In genomic region chr2:122610746-122611653, GRCm38 (mm10) we compare ENCODE assay signal across 8 mouse cellular contexts. TPM values are rescaled to one million over a fixed set of nuclear protein-coding genes. Genes with fewer than 3 reads are reported as not detected.
DNase-seq lines count a peak whose midpoint lies in the region; ATAC-seq lines count a peak whose summit lies in the region.

Gene Gatm (minus strand): TSS chr2:122611303.

- 3% methylated on average over 48 of the region's 48 CpGs for WGBS in hindbrain, embryonic 10.5 days
- 3% methylated on average over 48 of the region's 48 CpGs for WGBS in lung, embryonic 15.5 days

- H3K27me3 ChIP-seq in hindbrain, embryonic 10.5 days (ENCODE audit: insufficient read depth, poor library complexity, severe bottlenecking): peaks cover 37% of the 10 kb centered on the region
- peaks cover 22% of the 10 kb centered on the region for H3K27me3 ChIP-seq in lung, embryonic 15.5 days

- H3K36me3 ChIP-seq in hindbrain, embryonic 10.5 days: no peaks in the 10 kb centered on the region
- no peaks in the 10 kb centered on the region for H3K36me3 ChIP-seq in lung, embryonic 15.5 days

- peak within 1 kb of the TSS; percentile 84 for H3K27ac ChIP-seq in hindbrain, embryonic 10.5 days
- no peak within 1 kb of the TSS for H3K27ac ChIP-seq in lung, embryonic 15.5 days

- peaks cover 7% of the 10 kb centered on the region; the same call in 1 of the 2 replicates for H3K4me1 ChIP-seq in hindbrain, embryonic 10.5 days (replicated peaks)
- H3K4me1 ChIP-seq in lung, embryonic 15.5 days: 0 out of 2 replicates have a peak, but pooled peaks cover 6% of the 10 kb centered on the region

- H3K4me2 ChIP-seq in lung, embryonic 15.5 days: peak within 1 kb of the TSS; percentile 93

- peak; percentile 79; the same call in 1 of the 2 replicates for ATAC-seq in lung, embryonic 15.5 days (ENCODE audit: borderline replicate concordance, extremely low read depth, low FRiP score, low TSS enrichment)
- peak; percentile 46; the same call in 1 of the 2 replicates for ATAC-seq in neutrophil, adult 5-6 weeks (ENCODE audit: extremely low read depth, insufficient number of reproducible peaks, low FRiP score, poor library complexity, severe bottlenecking)

- H3K4me3 ChIP-seq in hindbrain, embryonic 10.5 days: peak within 1 kb of the TSS; percentile 65
- peak within 1 kb of the TSS; percentile 46 for H3K4me3 ChIP-seq in lung, embryonic 15.5 days

- no peaks in the 10 kb centered on the region for H3K9me3 ChIP-seq in hindbrain, embryonic 10.5 days
- no peaks in the 10 kb centered on the region for H3K9me3 ChIP-seq in lung, embryonic 15.5 days

- peak within 1 kb of the TSS; percentile 46; the same call in 1 of the 2 replicates for H3K9ac ChIP-seq in lung, embryonic 15.5 days

- DNase-seq in R1 (ENCODE audit: low read depth, low spot score): peak; percentile 53
- DNase-seq in cerebellum, postnatal 14 days: peak; percentile 85 to 86
- peak; percentile 74 to 75 for DNase-seq in frontal cortex, postnatal 10 days (ENCODE audit: low spot score in 2 of 2)
- DNase-seq in hindbrain, embryonic 10.5 days (ENCODE audit: low spot score): peak; percentile 83
- DNase-seq in layer of hippocampus, postnatal 10 days (ENCODE audit: low spot score in 2 of 2): peak; percentile 77 to 82
- DNase-seq in testis, postnatal 14 days (ENCODE audit: low spot score): peak; percentile 80

RNA-seq across cellular contexts. Expression of gene Gatm, which starts in this region (rescaled TPM):
- polyA plus RNA-seq in hindbrain, embryonic 10.5 days (2016; fragmentation: Nextera tagmentation; extraction: Ambion mirVana): 10.9 and 14.5 TPM in 2 replicates
- total RNA-seq in layer of hippocampus, postnatal 10 days (2021): 10 to 100 TPM; 66.9 to 67.1 TPM
- 6.2 and 6.3 TPM in 2 replicates for polyA plus RNA-seq in lung, embryonic 15.5 days (2015; fragmentation: Nextera tagmentation; extraction: Ambion mirVana)
- total RNA-seq in neutrophil, adult 5-6 weeks (2017): 0.37 and 1.0 TPM in 2 replicates

Comparison
In these comparisons a context has a peak if more than half of its experiments do, and no peak if none do; other contexts are left out.
1. RNA of gene Gatm (total RNA-seq): 66.9 to 67.1 TPM in layer of hippocampus, postnatal 10 days; 0.37 to 1.0 TPM in neutrophil, adult 5-6 weeks; every median in the first group is over 10 times any median in the second.
2. Peak in every context shown above with its lines, with median percentiles within 50 percentile points of each other: DNase-seq.